Mouse (Mus musculus) liver, postnatal 0 days (tissue): ENCODE measurements around the gene Tlk1.

Source experiments
- CTCF ChIP-seq: sonication (generic); IDR thresholded peaks from 2 replicates; pipeline ENCODE4 v1.5.1; 2016; ENCODE audit warnings: antibody characterized with exemption, low read depth
- EP300 ChIP-seq: IDR thresholded peaks from 2 replicates; pipeline ENCODE4 v1.6.1; 2016; ENCODE audit warnings: antibody characterized with exemption, low read depth, mild to moderate bottlenecking

DNA sequence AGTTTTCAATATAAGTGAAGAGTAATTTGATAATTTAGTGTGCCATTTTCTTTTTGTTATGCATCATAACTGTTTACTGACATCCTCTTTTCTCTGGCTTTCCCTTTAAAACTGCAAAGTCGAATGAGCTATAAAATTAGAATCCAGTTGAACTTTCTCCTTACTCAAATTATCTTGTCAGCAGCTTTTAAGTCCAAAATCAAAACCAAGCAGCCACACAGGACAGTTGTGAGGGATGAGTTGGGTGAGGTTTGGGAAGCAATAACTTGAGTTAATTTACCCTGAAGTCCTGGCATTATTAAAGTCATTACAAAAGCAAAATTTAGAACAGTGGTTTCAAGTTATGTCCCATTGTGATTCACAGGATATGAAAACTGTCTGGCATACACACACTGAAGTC, 62.8 kb downstream of the Tlk1 start:
- TF ChIP-seq CTCF = no peak
- no peak for TF ChIP-seq EP300
